Mouse (Mus musculus): ENCODE data around the gene Gm6904. TPM values are rescaled to one million over a fixed set of nuclear protein-coding genes. Genes with fewer than 3 reads are reported as not detected.

The Gm6904 gene
- not detected in 2 replicates for polyA plus RNA-seq (2012; rRNA removed; ENCODE audit: low replicate concordance)

GRCm38 (mm10) chr14:59260056-59260455 lies at the start of gene Gm6904:
Gm6904 (minus strand) TSS chr14:59260216.

GRCm38 (mm10) chr14:59297391-59297790 lies 37.4 kb upstream of the Gm6904 start, which contains the start of gene Phf11a:
Phf11a (minus strand) TSS chr14:59297522.

GRCm38 (mm10) chr14:59200711-59201603 lies 59.1 kb downstream of the Gm6904 start, which contains the start of gene Rcbtb1:
Rcbtb1 (plus strand) TSS chr14:59201209.

Other genes starting within 250 kb of the Gm6904 start
- gene 1700129C05Rik, start 117.3 kb downstream of the Gm6904 start, polyA plus RNA-seq (2012; rRNA removed; ENCODE audit: low replicate concordance) = not detected in 2 replicates
- gene Gm5142, start 81.5 kb downstream of the Gm6904 start, polyA plus RNA-seq (2012; rRNA removed; ENCODE audit: low replicate concordance) = not detected in 2 replicates
- 19.5 and 20.9 TPM in 2 replicates for gene Rcbtb1, start 59.0 kb downstream of the Gm6904 start, polyA plus RNA-seq (2012; rRNA removed; ENCODE audit: low replicate concordance)
- 0.20 TPM in 1 of 2 replicates, not detected in the other for gene Phf11a, start 37.3 kb upstream of the Gm6904 start, polyA plus RNA-seq (2012; rRNA removed; ENCODE audit: low replicate concordance)
- 0.08 and 0.28 TPM in 2 replicates for gene Phf11b, start 81.1 kb upstream of the Gm6904 start, polyA plus RNA-seq (2012; rRNA removed; ENCODE audit: low replicate concordance)
- 1.6 and 2.0 TPM in 2 replicates for gene Phf11d, start 105.3 kb upstream of the Gm6904 start, polyA plus RNA-seq (2012; rRNA removed; ENCODE audit: low replicate concordance)
- gene Phf11c, start 135.2 kb upstream of the Gm6904 start, polyA plus RNA-seq (2012; rRNA removed; ENCODE audit: low replicate concordance) = 0.12 and 0.13 TPM in 2 replicates
- gene Setdb2, start 180.7 kb upstream of the Gm6904 start, polyA plus RNA-seq (2012; rRNA removed; ENCODE audit: low replicate concordance) = 4.7 and 6.0 TPM in 2 replicates
- 2.9 and 3.2 TPM in 2 replicates for gene Cab39l, start 180.8 kb upstream of the Gm6904 start, polyA plus RNA-seq (2012; rRNA removed; ENCODE audit: low replicate concordance)